Mouse (Mus musculus) frontal cortex, postnatal 10 days (tissue): Measurements from ENCODE around the gene Runx1.

Experiments used
- DNase-seq, 2 experiments: peaks; one replicate each; pipeline ENCODE4 v3.0.0; 2022; ENCODE audit warnings: low spot score in 2 of 2, mixed read lengths in 1 of 2

Runx1 gene

GRCm38 (mm10) chr16:92656750-92657149 is 169.2 kb downstream of the Runx1 start:
- DNase-seq = no peak

GRCm38 (mm10) chr16:92654294-92654950 is 171.5 kb downstream of the Runx1 start:
- no peak for DNase-seq

DNA sequence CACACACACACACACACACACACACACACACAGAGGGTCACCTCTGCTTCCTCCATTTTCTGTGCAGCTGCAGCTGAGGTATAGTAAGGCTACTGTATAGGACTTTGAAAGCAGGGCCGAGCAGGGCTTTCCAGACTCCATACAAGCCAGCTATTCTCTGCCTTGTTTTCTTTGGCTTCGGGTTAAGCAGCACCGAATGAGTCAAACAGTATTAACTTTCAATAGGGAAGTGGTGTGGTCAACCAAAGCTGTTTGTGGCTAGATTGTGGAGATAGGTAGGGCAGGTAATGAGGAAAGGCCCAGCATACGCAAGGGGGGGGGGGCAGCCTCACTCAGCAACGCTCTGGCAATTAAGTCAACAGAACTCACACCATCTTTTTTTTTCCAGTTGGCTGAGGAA is 172.1 kb downstream of the Runx1 start:
- no peak for DNase-seq

- no peak for DNase-seq
Observed at GRCm38 (mm10) chr16:92651256-92651655, 174.7 kb downstream of the Runx1 start.

DNA sequence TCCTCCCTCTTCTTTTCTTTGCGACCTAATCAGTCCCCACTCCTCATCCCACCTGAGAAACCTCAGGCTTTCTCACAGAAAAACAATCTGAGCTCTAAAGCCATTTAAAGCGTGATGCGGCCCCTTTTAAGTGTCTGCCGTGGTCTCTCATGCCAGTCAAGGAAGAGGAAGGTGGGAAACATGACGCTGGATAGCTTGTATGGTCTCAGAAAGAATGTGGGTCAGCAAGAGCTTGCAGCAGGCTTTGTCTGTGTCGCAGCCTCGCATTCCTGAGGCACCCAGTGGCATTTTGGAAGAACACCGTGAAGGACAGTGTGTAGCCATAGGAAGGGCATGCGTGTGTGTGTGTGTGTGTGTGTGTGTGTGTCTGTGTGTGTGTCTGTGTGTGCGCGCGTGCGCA is 179.8 kb downstream of the Runx1 start:
- DNase-seq = no peak

DNA sequence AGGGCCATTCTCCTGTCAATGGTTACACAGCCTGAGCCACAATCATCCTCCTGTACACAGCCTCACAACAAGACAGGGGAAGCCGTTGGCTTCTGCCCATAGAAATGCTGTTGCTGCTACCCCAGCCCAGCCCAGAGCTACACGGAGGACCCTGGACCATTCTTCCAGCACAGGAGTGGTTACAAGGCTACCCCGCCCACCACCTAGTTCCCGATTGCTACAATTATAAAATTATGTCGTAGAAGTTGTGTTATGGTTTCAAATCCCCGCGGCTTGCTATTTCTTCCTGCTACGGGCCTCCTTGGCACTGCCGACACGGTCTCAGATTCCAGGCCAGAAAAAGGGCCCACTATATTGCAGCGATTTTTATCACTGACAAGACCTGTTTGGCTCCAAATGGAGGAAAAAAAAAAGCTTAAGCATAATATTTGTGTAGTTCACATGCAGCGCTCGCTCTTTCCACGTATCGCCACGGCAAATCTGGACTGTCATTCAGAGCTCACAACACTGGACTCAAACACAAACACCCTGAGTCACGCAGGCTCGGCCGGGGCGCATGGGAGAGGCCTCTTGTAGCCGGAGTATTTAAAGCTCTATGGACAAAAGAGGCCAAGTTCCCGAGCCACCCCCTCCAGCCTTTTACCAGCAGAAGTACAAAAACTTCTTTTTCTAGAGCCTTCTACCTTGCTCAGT is 180.4 kb downstream of the Runx1 start:
- no peak for DNase-seq

- DNase-seq = no peak
Observed at GRCm38 (mm10) chr16:92644718-92645422, 181.1 kb downstream of the Runx1 start.

DNA sequence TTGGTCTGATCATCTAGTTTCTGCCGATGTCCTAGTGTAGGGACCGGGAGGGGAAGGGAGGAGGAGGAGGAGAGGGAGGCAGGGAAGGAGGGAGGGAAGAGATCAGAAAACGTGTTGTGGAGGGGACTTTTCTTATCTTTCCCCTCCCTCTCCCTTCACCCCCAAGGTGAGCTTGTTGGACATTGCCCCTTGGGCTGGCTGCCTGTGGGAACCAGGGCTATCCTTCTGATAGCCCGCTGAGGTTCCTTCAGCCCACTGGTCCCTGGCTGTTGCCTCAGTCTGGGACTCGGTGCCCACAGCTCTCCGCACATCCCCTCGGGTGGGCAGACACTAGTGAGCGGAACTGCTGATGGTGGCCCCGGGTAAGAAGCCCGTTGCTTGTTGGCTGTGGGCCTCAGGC is 181.6 kb downstream of the Runx1 start:
- no peak for DNase-seq

GRCm38 (mm10) chr16:92642283-92642682 is 183.7 kb downstream of the Runx1 start:
- DNase-seq = no peak

- no peak for DNase-seq
Observed at GRCm38 (mm10) chr16:92641053-92641452, 184.9 kb downstream of the Runx1 start.

- DNase-seq = no peak
Observed at GRCm38 (mm10) chr16:92639093-92639492, 186.9 kb downstream of the Runx1 start.

GRCm38 (mm10) chr16:92637033-92637432 is 188.9 kb downstream of the Runx1 start:
- no peak for DNase-seq

- DNase-seq = no peak
Observed at GRCm38 (mm10) chr16:92632115-92632763, 193.7 kb downstream of the Runx1 start.

GRCm38 (mm10) chr16:92631637-92632036 is 194.3 kb downstream of the Runx1 start:
- no peak for DNase-seq

DNA sequence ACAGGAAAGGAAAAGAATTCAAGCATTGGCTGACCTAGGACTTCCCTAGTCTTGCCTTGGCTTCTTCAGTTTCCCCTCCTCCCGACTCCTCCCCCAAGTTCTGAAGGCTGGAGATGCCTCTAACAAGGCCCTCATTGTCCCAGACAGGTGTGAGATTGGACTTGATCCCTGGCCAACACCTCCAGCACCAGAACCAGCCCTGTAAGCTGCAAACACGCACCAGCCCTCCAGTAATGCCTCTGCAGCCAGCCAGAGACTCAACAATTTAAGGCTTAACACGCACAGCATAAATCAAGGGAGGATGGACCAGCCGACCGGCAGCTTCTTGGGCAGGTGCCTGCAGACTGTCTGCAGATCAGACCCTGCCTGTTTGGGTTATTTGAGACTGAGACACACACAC is 195.0 kb downstream of the Runx1 start:
- DNase-seq = no peak

- no peak for DNase-seq
Observed at GRCm38 (mm10) chr16:92629829-92630228, 196.1 kb downstream of the Runx1 start.

GRCm38 (mm10) chr16:92627262-92627661 is 198.7 kb downstream of the Runx1 start:
- no peak for DNase-seq

DNA sequence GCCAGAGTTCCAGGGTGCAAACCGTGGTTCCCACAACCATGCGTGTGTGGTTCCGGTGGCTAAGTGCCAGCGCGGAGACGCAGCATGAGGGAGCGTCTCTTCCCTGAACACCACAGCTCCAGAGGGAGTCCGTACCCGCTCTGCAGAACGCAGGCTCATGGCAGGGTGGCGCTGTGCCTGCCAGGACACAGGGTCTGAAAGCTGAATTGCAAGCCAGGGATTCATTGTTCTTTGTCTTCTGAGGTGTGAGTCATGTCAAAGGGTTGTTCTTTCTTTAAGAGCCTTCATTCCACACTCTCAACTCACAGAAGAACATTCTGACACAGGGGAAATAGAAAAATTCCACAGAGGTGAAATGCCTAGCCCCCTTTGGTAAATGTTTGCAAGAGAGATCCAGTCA is 202.0 kb downstream of the Runx1 start:
- no peak for DNase-seq

- no peak for DNase-seq
Observed at GRCm38 (mm10) chr16:92621859-92622258, 204.1 kb downstream of the Runx1 start.

GRCm38 (mm10) chr16:92620841-92621518 is 205.0 kb downstream of the Runx1 start:
- no peak for DNase-seq

GRCm38 (mm10) chr16:92616839-92617238 is 209.1 kb downstream of the Runx1 start:
- no peak for DNase-seq
